Mouse (Mus musculus) midbrain, embryonic 10.5 days (tissue): ENCODE data around the gene H2-DMb2. TPM values are rescaled to one million over a fixed set of nuclear protein-coding genes. Genes with fewer than 3 reads are reported as not detected.
"Not testable (repeated sequence)": the region's sequence is repeated elsewhere in the genome, so short reads cannot be mapped to it uniquely, and the experiment has no call there.

Experiments used
- DNase-seq: peaks from one replicate; pipeline ENCODE4 v3.0.0-alpha.2; 2017; ENCODE audit warnings: low spot score
- H3K27ac ChIP-seq: fragments of 300-500 bp; sonication (generic); replicated peaks from 2 replicates; pipeline ENCODE4 v1.5.1; 2016; ENCODE audit warnings: mild to moderate bottlenecking
- H3K27me3 ChIP-seq: fragments of 300-500 bp; sonication (generic); 2 replicates; pipeline ENCODE4 v1.6.1; 2016; ENCODE audit warnings: low read depth, mild to moderate bottlenecking; ENCODE audit not compliant: poor library complexity, severe bottlenecking
- H3K36me3 ChIP-seq: fragments of 300-500 bp; sonication (generic); 2 replicates; pipeline ENCODE4 v1.6.1; 2016; ENCODE audit warnings: mild to moderate bottlenecking, moderate library complexity
- H3K4me1 ChIP-seq: fragments of 300-500 bp; sonication (generic); 2 replicates; pipeline ENCODE4 v1.6.1; 2016
- H3K4me3 ChIP-seq: fragments of 300-500 bp; sonication (generic); 2 replicates; pipeline ENCODE4 v1.5.1; 2016; ENCODE audit warnings: mild to moderate bottlenecking, moderate library complexity
- H3K9me3 ChIP-seq: fragments of 300-500 bp; sonication (generic); replicated peaks from 2 replicates; pipeline ENCODE4 v1.6.1; 2016; ENCODE audit warnings: mild to moderate bottlenecking
- WGBS: fragments of 180-500 bp; shearing (Covaris S2); methylation state at CpG from one replicate; pipeline ENCODE4 v1.1.7; 2016; 5-methylcytosine and 5-hydroxymethylcytosine counted together
- polyA plus RNA-seq: library from polyadenylated mRNA; unstranded; fragments of >200 nt; fragmentation: Nextera tagmentation; extraction: Ambion mirVana; gene quantifications from 2 replicates; pipeline ENCODE4 v1.2.1, GENCODE M21; 2016

Gene H2-DMb2
- polyA plus RNA-seq, 1 experiment from 2014 or later = not detected

DNA sequence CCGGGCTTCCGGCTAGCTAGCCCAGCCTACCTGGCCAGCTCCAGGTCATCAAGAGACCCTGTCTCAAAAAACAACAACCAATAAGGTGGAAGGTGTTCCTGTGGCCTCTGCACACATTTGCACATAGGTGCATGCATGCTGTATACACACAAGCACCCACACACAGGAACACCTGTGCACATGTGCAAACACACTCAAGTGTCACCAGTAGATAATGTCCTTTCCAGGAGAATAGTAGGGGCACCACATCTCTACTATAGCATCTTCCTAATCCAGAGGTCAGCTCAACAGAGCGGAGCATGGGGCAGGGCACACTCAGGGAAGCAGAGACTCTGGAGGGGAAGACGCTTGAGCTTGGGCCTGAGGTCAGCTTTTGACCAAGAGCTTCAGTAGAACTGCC is 1.1 kb downstream of the H2-DMb2 start:
- not testable (repeated sequence) for H3K27ac ChIP-seq, H3K36me3 ChIP-seq, H3K9me3 ChIP-seq, H3K4me3 ChIP-seq, DNase-seq
- Histone ChIP-seq H3K27me3 (peaks cover 26% of the 10 kb centered on the region), H3K4me1 (peaks cover 20% of the 10 kb centered on the region)
- 83% methylated on average over 4 of the region's 4 CpGs for WGBS

DNA sequence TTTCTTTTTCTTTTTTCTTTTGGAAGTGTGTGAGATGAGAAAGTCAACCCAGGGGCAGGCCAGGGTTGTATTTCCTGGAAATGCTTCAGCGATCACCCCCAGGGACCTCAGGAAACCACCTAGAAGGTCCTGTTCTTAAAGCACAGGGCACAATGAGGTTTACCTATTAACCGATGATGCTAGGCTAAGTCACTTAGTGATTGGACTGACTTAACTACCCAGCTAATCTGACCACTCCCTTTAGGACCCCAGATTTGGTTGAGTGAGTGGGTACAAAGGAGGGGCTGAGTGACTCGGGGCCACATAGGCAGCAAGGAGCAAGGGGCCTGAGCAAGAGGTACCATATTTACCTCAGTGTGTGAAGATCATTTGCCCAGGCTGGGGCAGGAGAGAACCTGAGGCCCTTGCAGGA is 1.9 kb downstream of the H2-DMb2 start:
- H3K9me3 ChIP-seq = no peaks in the 10 kb centered on the region
- H3K4me3 ChIP-seq = no peak overlapping the region
- 65% methylated on average over 3 of the region's 3 CpGs for WGBS
- DNase-seq = no peak
- H3K27ac ChIP-seq = no peak overlapping the region
- H3K36me3 ChIP-seq = no peaks in the 10 kb centered on the region
- peaks cover 12% of the 10 kb centered on the region for H3K4me1 ChIP-seq
- H3K27me3 ChIP-seq = peaks cover 18% of the 10 kb centered on the region

GRCm38 (mm10) chr17:34152923-34153322 is 9.8 kb downstream of the H2-DMb2 start, which contains the start of gene H2-DMb1:
H2-DMb1 (plus strand) TSS chr17:34153072.
- Histone ChIP-seq H3K9me3 (no peaks in the 10 kb centered on the region), H3K27ac (no peak within 1 kb of the TSS), H3K4me3 (no peak within 1 kb of the TSS), H3K36me3 (no peaks in the 10 kb centered on the region), H3K27me3 (no peaks in the 10 kb centered on the region), H3K4me1 (no peaks in the 10 kb centered on the region)
- DNase-seq = no peak
- 69% methylated on average over 4 of the region's 4 CpGs for WGBS

DNA sequence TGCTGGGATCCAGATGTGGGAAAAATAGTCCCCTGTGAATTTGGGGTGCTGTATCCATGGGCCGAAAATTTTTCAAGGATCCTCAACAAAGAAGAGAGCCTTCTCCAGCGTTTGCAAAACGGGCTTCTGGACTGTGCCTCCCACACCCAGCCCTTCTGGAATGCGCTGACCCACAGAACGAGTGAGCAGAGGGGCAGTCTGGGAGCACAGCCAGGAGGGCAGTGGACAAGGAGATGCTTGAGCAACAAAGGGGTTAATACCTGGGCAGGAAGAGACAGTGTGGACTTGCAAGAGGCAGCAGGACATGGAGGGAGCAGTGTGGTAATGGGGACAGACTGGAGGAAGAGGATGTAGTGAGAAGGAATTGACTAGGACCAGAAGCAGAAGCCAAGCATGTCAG is 12.4 kb downstream of the H2-DMb2 start:
- Histone ChIP-seq H3K27ac (no peak overlapping the region), H3K9me3 (no peaks in the 10 kb centered on the region), H3K36me3 (no peaks in the 10 kb centered on the region), H3K4me1 (no peaks in the 10 kb centered on the region), H3K4me3 (no peak overlapping the region), H3K27me3 (no peaks in the 10 kb centered on the region)
- no peak for DNase-seq
- WGBS = 65% methylated on average over 5 of the region's 5 CpGs

- H3K36me3 ChIP-seq = no peaks in the 10 kb centered on the region
- H3K9me3 ChIP-seq = no peaks in the 10 kb centered on the region; the same call in 1 of the 2 replicates
- no peak overlapping the region for H3K4me3 ChIP-seq
- WGBS = 47% methylated on average over 9 of the region's 9 CpGs
- no peak for DNase-seq
- H3K4me1 ChIP-seq = no peaks in the 10 kb centered on the region
- no peak overlapping the region for H3K27ac ChIP-seq
- H3K27me3 ChIP-seq = no peaks in the 10 kb centered on the region
Measured at GRCm38 (mm10) chr17:34164202-34164895, 21.2 kb downstream of the H2-DMb2 start.

DNA sequence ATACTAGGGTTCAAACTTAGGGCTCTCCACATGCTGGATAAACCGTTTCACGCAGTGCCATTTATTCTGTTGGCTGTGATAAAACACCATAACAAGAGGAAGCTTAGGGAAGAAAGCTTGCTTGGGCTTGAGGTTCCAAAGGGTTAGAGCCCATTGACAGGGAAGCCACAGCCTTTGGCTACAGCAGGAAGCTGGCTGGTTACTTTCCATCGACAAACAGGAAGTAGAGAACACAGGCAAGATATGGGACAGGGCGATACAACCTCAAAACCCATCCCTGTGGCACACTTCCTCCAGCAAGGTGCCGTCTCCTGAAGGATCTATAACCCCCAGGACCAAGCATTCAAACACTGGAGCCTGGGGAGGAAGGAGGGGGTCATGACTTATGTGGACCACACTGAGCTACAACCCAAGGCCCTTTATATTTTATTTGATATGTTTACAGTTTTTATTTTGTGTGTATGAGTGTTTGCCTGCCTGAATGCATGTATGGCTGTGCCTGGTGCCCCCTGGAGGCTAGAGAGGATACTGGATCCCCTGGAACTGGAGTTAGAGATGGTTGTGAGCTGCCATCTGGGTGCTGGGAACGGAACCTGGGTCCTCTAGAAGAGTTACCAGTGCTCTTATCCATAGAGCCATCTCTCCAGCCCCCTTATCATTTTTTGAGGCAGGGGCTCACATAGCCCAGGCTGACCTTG is 22.1 kb downstream of the H2-DMb2 start:
- Histone ChIP-seq H3K36me3 (no peaks in the 10 kb centered on the region), H3K27me3 (no peaks in the 10 kb centered on the region), H3K9me3 (no peaks in the 10 kb centered on the region; the same call in 1 of the 2 replicates), H3K27ac (no peak overlapping the region), H3K4me3 (no peak overlapping the region), H3K4me1 (no peaks in the 10 kb centered on the region)
- 84% methylated on average over 6 of the region's 6 CpGs for WGBS
- no peak for DNase-seq

DNA sequence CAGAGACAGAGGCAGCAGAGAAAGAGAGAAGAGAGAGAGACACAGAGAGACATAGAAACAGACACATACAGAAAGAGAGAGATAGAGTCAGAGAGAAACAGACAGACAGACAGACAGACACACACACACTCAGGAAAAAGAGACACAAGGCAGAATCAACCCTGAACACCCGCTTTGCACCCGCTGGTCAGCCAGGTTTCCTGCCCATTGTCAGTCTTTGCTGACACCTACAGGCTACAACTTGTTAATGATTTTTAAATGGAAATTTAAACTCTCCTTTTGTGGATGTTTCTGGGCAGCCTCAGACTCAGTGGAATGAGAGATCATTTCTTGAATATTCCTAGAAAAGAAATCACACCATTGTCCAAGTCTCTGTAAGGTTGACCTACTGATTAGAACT is 26.2 kb downstream of the H2-DMb2 start:
- Histone ChIP-seq H3K27me3 (no peaks in the 10 kb centered on the region), H3K4me1 (no peaks in the 10 kb centered on the region), H3K4me3 (no peak overlapping the region), H3K27ac (no peak overlapping the region), H3K36me3 (no peaks in the 10 kb centered on the region), H3K9me3 (peaks cover 8% of the 10 kb centered on the region; the same call in 1 of the 2 replicates)
- peak; percentile 37 for DNase-seq
- 6% methylated on average over 2 of the region's 2 CpGs for WGBS

DNA sequence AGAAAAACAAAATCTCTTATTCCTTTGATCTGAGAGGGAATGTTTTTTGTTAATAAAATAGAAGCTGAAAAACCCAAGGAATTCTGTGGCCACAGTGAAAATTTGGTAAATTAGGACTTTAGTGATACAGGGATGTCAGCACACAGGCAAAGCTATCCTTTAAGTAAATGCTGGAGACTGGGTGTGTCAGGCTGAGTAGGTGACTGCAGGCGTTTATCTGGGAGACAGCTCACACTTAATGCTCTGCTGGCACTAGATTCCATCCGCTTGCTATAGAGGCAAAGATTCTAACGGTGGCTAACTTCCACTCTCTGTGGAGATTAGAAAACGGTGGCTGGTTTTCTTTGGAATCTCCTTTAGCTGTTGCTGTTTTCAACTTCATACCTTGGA is 27.4 kb downstream of the H2-DMb2 start:
- no peak for DNase-seq
- Histone ChIP-seq H3K4me3 (no peak overlapping the region), H3K9me3 (peaks cover 8% of the 10 kb centered on the region; the same call in 1 of the 2 replicates), H3K27me3 (no peaks in the 10 kb centered on the region), H3K36me3 (no peaks in the 10 kb centered on the region), H3K4me1 (no peaks in the 10 kb centered on the region), H3K27ac (no peak overlapping the region)
- WGBS = 35% methylated on average over 4 of the region's 4 CpGs

- WGBS = 45% methylated on average over 13 of the region's 13 CpGs
- Histone ChIP-seq H3K27me3 (no peaks in the 10 kb centered on the region), H3K36me3 (no peaks in the 10 kb centered on the region), H3K27ac (no peak overlapping the region), H3K4me3 (no peak overlapping the region), H3K4me1 (no peaks in the 10 kb centered on the region), H3K9me3 (peaks cover 8% of the 10 kb centered on the region; the same call in 1 of the 2 replicates)
- peak; percentile 66 for DNase-seq
Measured at GRCm38 (mm10) chr17:34170877-34171498, 27.9 kb downstream of the H2-DMb2 start.

- Histone ChIP-seq H3K9me3 (peaks cover 8% of the 10 kb centered on the region; the same call in 1 of the 2 replicates), H3K27me3 (no peaks in the 10 kb centered on the region), H3K27ac (no peak overlapping the region), H3K4me3 (no peak overlapping the region), H3K4me1 (no peaks in the 10 kb centered on the region), H3K36me3 (no peaks in the 10 kb centered on the region)
- 91% methylated on average over 5 of the region's 5 CpGs for WGBS
- no peak for DNase-seq
Measured at GRCm38 (mm10) chr17:34172528-34172927, 29.4 kb downstream of the H2-DMb2 start.

DNA sequence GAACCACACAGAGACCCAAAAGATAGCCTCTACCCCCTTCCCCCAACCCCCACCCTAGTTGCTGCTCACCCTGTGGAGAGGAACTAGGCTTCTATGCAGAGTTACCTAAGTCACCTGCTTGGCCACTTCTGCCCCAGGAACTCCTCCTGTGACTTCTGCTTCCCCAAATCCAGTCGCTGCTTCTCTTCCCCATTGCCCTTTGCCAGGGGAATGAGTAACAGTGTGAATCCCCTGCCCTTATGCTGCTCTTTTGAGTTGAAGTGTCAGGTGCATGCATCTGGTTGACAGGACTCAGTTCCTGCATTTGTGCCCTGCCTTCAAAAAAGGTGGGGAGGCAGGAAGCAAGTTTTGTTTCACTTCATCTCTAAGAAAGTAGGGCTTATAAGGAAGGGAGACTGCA is 31.0 kb downstream of the H2-DMb2 start:
- DNase-seq = no peak
- 59% methylated on average over 1 of the region's 1 CpGs for WGBS
- no peaks in the 10 kb centered on the region for H3K4me1 ChIP-seq
- H3K9me3 ChIP-seq = peaks cover 8% of the 10 kb centered on the region; the same call in 1 of the 2 replicates
- no peak overlapping the region for H3K27ac ChIP-seq
- H3K27me3 ChIP-seq = no peaks in the 10 kb centered on the region
- H3K36me3 ChIP-seq = no peaks in the 10 kb centered on the region
- H3K4me3 ChIP-seq = no peak overlapping the region

DNA sequence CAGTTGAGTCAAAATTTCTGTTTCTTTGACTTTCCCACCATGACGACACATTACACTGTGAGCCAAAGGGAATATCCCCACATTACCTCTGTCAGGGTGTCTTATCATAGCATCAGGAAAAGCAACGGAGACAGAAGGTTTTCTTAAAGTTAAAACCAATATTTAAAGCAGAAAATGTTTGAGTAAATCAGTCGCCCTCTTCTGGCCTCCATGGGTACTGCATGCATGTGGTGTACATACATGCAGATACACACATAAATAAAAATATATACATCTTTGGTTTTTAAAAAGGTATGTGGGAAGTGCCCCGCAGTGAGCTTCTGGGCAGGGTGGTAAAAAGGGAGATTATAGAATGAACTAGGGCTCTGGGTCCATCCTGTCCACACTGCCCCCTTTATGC is 34.1 kb downstream of the H2-DMb2 start:
- 67% methylated on average over 4 of the region's 4 CpGs for WGBS
- DNase-seq = no peak
- no peak overlapping the region for H3K27ac ChIP-seq
- no peaks in the 10 kb centered on the region for H3K4me1 ChIP-seq
- peaks cover 6% of the 10 kb centered on the region; the same call in 1 of the 2 replicates for H3K9me3 ChIP-seq
- H3K36me3 ChIP-seq = no peaks in the 10 kb centered on the region
- no peaks in the 10 kb centered on the region for H3K27me3 ChIP-seq
- H3K4me3 ChIP-seq = no peak overlapping the region

- Histone ChIP-seq H3K4me3 (no peak overlapping the region), H3K27ac (no peak overlapping the region), H3K4me1 (no peaks in the 10 kb centered on the region), H3K36me3 (no peaks in the 10 kb centered on the region), H3K27me3 (peaks cover 11% of the 10 kb centered on the region), H3K9me3 (no peaks in the 10 kb centered on the region; the same call in 1 of the 2 replicates)
- no peak for DNase-seq
- WGBS = 70% methylated on average over 6 of the region's 6 CpGs
Measured at GRCm38 (mm10) chr17:34179019-34179418, 35.9 kb downstream of the H2-DMb2 start.
